Mouse (Mus musculus) neural tube, embryonic 13.5 days (tissue): ENCODE measurements around the gene Fubp1. TPM values are rescaled to one million over a fixed set of nuclear protein-coding genes. Genes with fewer than 3 reads are reported as not detected.
A peak's percentile ranks its signal among the peaks of the same experiment; 100 is the strongest.

Experiments used
- ATAC-seq: fragments of 200-750 bp; cut with Nextera tagmentation; 2 replicates; pipeline ENCODE4 v1.8.0; 2017; ENCODE audit warnings: low read depth, mild to moderate bottlenecking, moderate TSS enrichment, moderate library complexity
- H3K27ac ChIP-seq: fragments of 300-500 bp; sonication (generic); replicated peaks from 2 replicates; pipeline ENCODE4 v1.5.1; 2015; ENCODE audit warnings: moderate library complexity, mild to moderate bottlenecking, inconsistent platforms
- H3K27me3 ChIP-seq: fragments of 300-500 bp; sonication (generic); 2 replicates; pipeline ENCODE4 v1.6.1; 2015; ENCODE audit warnings: mild to moderate bottlenecking, inconsistent platforms
- H3K36me3 ChIP-seq: fragments of 300-500 bp; sonication (generic); 2 replicates; pipeline ENCODE4 v1.6.1; 2015; ENCODE audit warnings: mild to moderate bottlenecking, inconsistent platforms
- H3K4me1 ChIP-seq: fragments of 300-500 bp; sonication (generic); replicated peaks from 2 replicates; pipeline ENCODE4 v1.6.1; 2015; ENCODE audit warnings: inconsistent platforms
- H3K4me2 ChIP-seq: fragments of 300-500 bp; sonication (generic); 2 replicates; pipeline ENCODE4 v1.6.1; 2015; ENCODE audit warnings: inconsistent platforms, mild to moderate bottlenecking, moderate library complexity
- H3K4me3 ChIP-seq: fragments of 300-500 bp; sonication (generic); 2 replicates; pipeline ENCODE4 v1.5.1; 2015; ENCODE audit warnings: mild to moderate bottlenecking, inconsistent platforms
- H3K9ac ChIP-seq: fragments of 300-500 bp; sonication (generic); 2 replicates; pipeline ENCODE4 v1.6.1; 2015; ENCODE audit warnings: moderate library complexity, mild to moderate bottlenecking, inconsistent platforms
- H3K9me3 ChIP-seq: fragments of 300-500 bp; sonication (generic); 2 replicates; pipeline ENCODE4 v1.6.1; 2016; ENCODE audit warnings: inconsistent platforms
- WGBS: fragments of 180-500 bp; shearing (Covaris S2); methylation state at CpG from one replicate; pipeline ENCODE4 v1.1.7; 2015; 5-methylcytosine and 5-hydroxymethylcytosine counted together
- polyA plus RNA-seq: library from polyadenylated mRNA; unstranded; fragments of >200 nt; fragmentation: Nextera tagmentation; extraction: Ambion mirVana; gene quantifications from 2 replicates; pipeline ENCODE4 v1.2.1, GENCODE M21; 2015

Gene Fubp1
- polyA plus RNA-seq, 1 experiment from 2014 or later: 267 TPM

GRCm38 (mm10) chr3:152211731-152212279 lies 1.6 kb downstream of the Fubp1 start:
- Histone ChIP-seq H3K36me3 (peaks cover 12% of the 10 kb centered on the region), H3K9ac (peak overlapping the region; percentile 97), H3K27me3 (no peaks in the 10 kb centered on the region), H3K9me3 (no peaks in the 10 kb centered on the region), H3K27ac (no peak overlapping the region), H3K4me1 (peaks cover 48% of the 10 kb centered on the region), H3K4me2 (peak overlapping the region; percentile 96), H3K4me3 (peak overlapping the region; percentile 90)
- 43% methylated on average over 7 of the region's 7 CpGs for WGBS
- no peak for ATAC-seq

GRCm38 (mm10) chr3:152213416-152213815 lies 3.2 kb downstream of the Fubp1 start:
- Histone ChIP-seq H3K27me3 (no peaks in the 10 kb centered on the region), H3K36me3 (peaks cover 28% of the 10 kb centered on the region), H3K4me3 (peak overlapping the region; percentile 90), H3K27ac (no peak overlapping the region), H3K9me3 (no peaks in the 10 kb centered on the region), H3K4me1 (peaks cover 42% of the 10 kb centered on the region), H3K9ac (peak overlapping the region; percentile 97), H3K4me2 (peak overlapping the region; percentile 96)
- no peak for ATAC-seq
- 64% methylated on average over 3 of the region's 3 CpGs for WGBS

DNA sequence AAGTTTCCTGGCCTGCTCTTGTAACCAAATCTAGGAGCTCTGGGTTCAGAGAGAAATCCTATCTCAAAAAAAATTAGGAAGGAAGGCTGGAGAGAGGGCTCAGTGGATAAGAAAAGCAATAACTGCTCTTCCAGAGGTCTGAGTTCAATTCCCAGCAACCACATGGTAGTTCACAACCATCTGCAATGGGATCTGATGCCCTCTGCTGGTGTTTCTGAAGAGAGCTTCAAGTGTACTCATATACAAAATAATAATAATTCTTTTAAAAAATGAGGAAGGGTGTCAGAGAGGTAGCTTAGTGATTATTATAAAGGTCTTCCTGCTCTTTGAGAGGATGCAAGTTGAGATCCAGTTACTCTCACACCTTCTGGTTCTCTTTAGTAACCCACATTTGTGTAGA lies 14.7 kb downstream of the Fubp1 start:
- H3K9me3 ChIP-seq: no peaks in the 10 kb centered on the region
- no peaks in the 10 kb centered on the region for H3K4me1 ChIP-seq
- H3K36me3 ChIP-seq: peaks cover 92% of the 10 kb centered on the region
- H3K9ac ChIP-seq: no peak overlapping the region
- no peak overlapping the region for H3K4me3 ChIP-seq
- no peaks in the 10 kb centered on the region for H3K27me3 ChIP-seq
- no peak for ATAC-seq
- no peak overlapping the region for H3K4me2 ChIP-seq
- no peak overlapping the region for H3K27ac ChIP-seq

DNA sequence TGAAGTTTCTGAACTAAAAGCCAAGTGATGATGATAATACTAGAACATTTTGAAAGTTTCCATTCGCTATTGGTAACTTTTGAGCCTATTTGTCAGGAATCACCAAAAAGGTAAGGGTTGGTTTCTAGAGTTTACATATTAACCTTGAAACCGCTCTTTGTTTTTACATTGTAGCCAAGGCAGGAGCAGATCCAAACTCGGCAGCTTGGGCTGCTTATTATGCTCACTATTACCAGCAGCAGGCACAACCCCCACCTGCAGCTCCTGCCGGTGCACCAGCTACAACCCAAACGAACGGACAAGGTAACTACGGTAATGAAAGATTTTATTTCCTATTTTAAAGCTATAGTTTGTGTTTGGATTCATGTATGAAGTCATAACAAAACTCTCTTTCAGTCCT lies 15.7 kb downstream of the Fubp1 start:
- H3K27me3 ChIP-seq: no peaks in the 10 kb centered on the region
- 94% methylated on average over 7 of the region's 7 CpGs for WGBS
- no peaks in the 10 kb centered on the region for H3K9me3 ChIP-seq
- no peak for ATAC-seq
- H3K4me2 ChIP-seq: no peak overlapping the region
- no peak overlapping the region for H3K27ac ChIP-seq
- H3K36me3 ChIP-seq: peaks cover 91% of the 10 kb centered on the region
- H3K9ac ChIP-seq: no peak overlapping the region
- H3K4me1 ChIP-seq: no peaks in the 10 kb centered on the region
- H3K4me3 ChIP-seq: no peak overlapping the region

GRCm38 (mm10) chr3:152228843-152229242 lies 18.6 kb downstream of the Fubp1 start:
- no peaks in the 10 kb centered on the region for H3K27me3 ChIP-seq
- no peak overlapping the region for H3K4me2 ChIP-seq
- H3K9me3 ChIP-seq: no peaks in the 10 kb centered on the region
- H3K9ac ChIP-seq: no peak overlapping the region
- H3K4me3 ChIP-seq: no peak overlapping the region
- 95% methylated on average over 7 of the region's 7 CpGs for WGBS
- peaks cover 81% of the 10 kb centered on the region for H3K36me3 ChIP-seq
- no peak overlapping the region for H3K27ac ChIP-seq
- no peak for ATAC-seq
- no peaks in the 10 kb centered on the region for H3K4me1 ChIP-seq

DNA sequence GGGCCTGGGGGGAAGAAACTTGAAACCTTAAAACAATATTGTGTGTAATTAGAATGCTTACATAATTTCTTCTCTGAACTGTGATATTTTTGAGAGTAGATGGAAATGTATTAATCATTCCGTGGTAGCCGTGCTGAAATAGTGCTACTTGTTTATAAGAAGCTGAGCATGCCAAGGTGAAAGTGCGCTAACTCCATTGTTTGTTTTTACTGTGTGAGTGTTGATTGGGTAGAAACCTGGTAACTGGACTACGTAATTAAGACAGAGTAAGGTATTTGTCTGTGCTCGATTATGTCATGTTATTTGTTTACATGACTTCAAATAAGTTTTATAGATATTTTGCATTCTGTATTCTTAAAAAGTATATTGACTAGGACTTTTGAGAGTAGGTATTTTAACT lies 19.0 kb downstream of the Fubp1 start:
- Histone ChIP-seq H3K4me2 (no peak overlapping the region), H3K9me3 (no peaks in the 10 kb centered on the region), H3K9ac (no peak overlapping the region), H3K4me3 (no peak overlapping the region), H3K27ac (no peak overlapping the region), H3K36me3 (peaks cover 81% of the 10 kb centered on the region), H3K27me3 (no peaks in the 10 kb centered on the region), H3K4me1 (no peaks in the 10 kb centered on the region)
- 94% methylated on average over 5 of the region's 5 CpGs for WGBS
- ATAC-seq: no peak

GRCm38 (mm10) chr3:152231333-152232100 lies 21.3 kb downstream of the Fubp1 start:
- Histone ChIP-seq H3K27me3 (no peaks in the 10 kb centered on the region), H3K9me3 (no peaks in the 10 kb centered on the region), H3K4me3 (no peak overlapping the region), H3K4me2 (no peak overlapping the region), H3K27ac (no peak overlapping the region), H3K36me3 (peaks cover 71% of the 10 kb centered on the region), H3K9ac (no peak overlapping the region), H3K4me1 (no peaks in the 10 kb centered on the region)
- WGBS: 60% methylated on average over 6 of the region's 6 CpGs
- no peak for ATAC-seq

DNA sequence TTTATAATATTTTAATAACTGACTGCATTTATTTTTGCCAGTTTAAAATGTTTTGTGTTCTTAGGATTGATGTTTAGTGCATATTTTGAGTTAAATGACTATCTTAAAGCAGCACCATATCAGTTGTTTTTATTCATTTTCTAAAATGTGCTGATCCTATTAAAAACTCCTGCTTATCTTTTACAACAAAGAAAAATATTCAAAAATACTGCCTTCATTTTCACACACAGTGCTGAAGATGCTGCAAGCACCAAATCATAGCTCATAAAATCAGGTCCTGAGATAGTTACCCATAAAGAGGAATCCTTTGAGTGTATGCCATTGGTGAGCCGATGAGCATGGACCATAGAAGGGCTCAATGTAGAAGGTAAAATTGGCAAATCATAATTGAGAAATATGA lies 25.0 kb downstream of the Fubp1 start:
- no peak overlapping the region for H3K27ac ChIP-seq
- H3K27me3 ChIP-seq: no peaks in the 10 kb centered on the region
- no peak overlapping the region for H3K4me2 ChIP-seq
- ATAC-seq: no peak
- no peak overlapping the region for H3K9ac ChIP-seq
- H3K36me3 ChIP-seq: peaks cover 58% of the 10 kb centered on the region
- 100% methylated on average over 1 of the region's 1 CpGs for WGBS
- no peaks in the 10 kb centered on the region for H3K9me3 ChIP-seq
- no peaks in the 10 kb centered on the region for H3K4me1 ChIP-seq
- H3K4me3 ChIP-seq: no peak overlapping the region

GRCm38 (mm10) chr3:152235805-152236204 lies 25.6 kb downstream of the Fubp1 start:
- Histone ChIP-seq H3K9me3 (no peaks in the 10 kb centered on the region), H3K27ac (no peak overlapping the region), H3K36me3 (peaks cover 53% of the 10 kb centered on the region), H3K4me1 (no peaks in the 10 kb centered on the region), H3K9ac (no peak overlapping the region), H3K4me3 (no peak overlapping the region), H3K27me3 (no peaks in the 10 kb centered on the region), H3K4me2 (no peak overlapping the region)
- 92% methylated on average over 1 of the region's 1 CpGs for WGBS
- no peak for ATAC-seq

GRCm38 (mm10) chr3:152238836-152239235 lies 28.6 kb downstream of the Fubp1 start:
- Histone ChIP-seq H3K27ac (no peak overlapping the region), H3K9me3 (no peaks in the 10 kb centered on the region), H3K9ac (no peak overlapping the region), H3K4me1 (no peaks in the 10 kb centered on the region), H3K27me3 (no peaks in the 10 kb centered on the region), H3K4me3 (no peak overlapping the region), H3K4me2 (no peak overlapping the region), H3K36me3 (peaks cover 37% of the 10 kb centered on the region)
- 82% methylated on average over 2 of the region's 2 CpGs for WGBS
- no peak for ATAC-seq

GRCm38 (mm10) chr3:152239592-152239991 lies 29.4 kb downstream of the Fubp1 start:
- H3K9ac ChIP-seq: no peak overlapping the region
- H3K27ac ChIP-seq: no peak overlapping the region
- 91% methylated on average over 1 of the region's 1 CpGs for WGBS
- no peak overlapping the region for H3K4me3 ChIP-seq
- no peaks in the 10 kb centered on the region for H3K27me3 ChIP-seq
- no peak for ATAC-seq
- no peak overlapping the region for H3K4me2 ChIP-seq
- H3K36me3 ChIP-seq: peaks cover 29% of the 10 kb centered on the region
- H3K9me3 ChIP-seq: no peaks in the 10 kb centered on the region
- no peaks in the 10 kb centered on the region for H3K4me1 ChIP-seq

GRCm38 (mm10) chr3:152241098-152241497 lies 30.9 kb downstream of the Fubp1 start:
- Histone ChIP-seq H3K27ac (no peak overlapping the region), H3K27me3 (no peaks in the 10 kb centered on the region), H3K4me1 (no peaks in the 10 kb centered on the region), H3K4me2 (no peak overlapping the region), H3K9me3 (no peaks in the 10 kb centered on the region), H3K4me3 (no peak overlapping the region), H3K36me3 (peaks cover 20% of the 10 kb centered on the region), H3K9ac (no peak overlapping the region)
- no peak for ATAC-seq
- 75% methylated on average over 3 of the region's 3 CpGs for WGBS

GRCm38 (mm10) chr3:152243304-152243703 lies 33.1 kb downstream of the Fubp1 start:
- Histone ChIP-seq H3K4me2 (no peak overlapping the region), H3K36me3 (peaks cover 8% of the 10 kb centered on the region), H3K9me3 (no peaks in the 10 kb centered on the region), H3K27me3 (no peaks in the 10 kb centered on the region), H3K27ac (no peak overlapping the region), H3K4me1 (no peaks in the 10 kb centered on the region), H3K9ac (no peak overlapping the region), H3K4me3 (no peak overlapping the region)
- no peak for ATAC-seq
- 75% methylated on average over 4 of the region's 4 CpGs for WGBS
